Mouse (Mus musculus) kidney, postnatal 14 days (tissue): ENCODE results near the gene Dhx38.

Source experiments
- DNase-seq: peaks from one replicate; pipeline ENCODE4 v3.0.0; 2022; ENCODE audit warnings: mixed read lengths

Gene Dhx38

DNA sequence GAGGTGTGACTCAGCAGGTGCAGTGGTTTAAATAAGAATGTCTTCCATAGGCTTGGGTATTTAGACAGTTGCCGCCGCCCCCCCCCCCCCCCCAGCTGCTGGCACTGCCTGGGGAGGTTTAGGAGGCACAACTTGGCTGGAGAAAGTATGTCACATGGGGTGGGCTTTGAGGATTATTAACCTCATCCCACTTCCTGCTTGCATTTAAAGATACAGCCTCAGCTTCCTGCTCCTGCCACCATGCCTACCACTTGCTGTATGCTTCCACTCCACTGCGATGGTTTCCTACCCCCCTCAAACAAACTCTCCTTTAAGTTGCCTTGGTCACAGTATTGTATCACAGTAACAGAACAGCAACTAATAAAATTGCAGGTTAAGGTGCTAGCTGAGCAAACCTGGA lies 21.6 kb downstream of the Dhx38 start:
- no peak for DNase-seq

DNA sequence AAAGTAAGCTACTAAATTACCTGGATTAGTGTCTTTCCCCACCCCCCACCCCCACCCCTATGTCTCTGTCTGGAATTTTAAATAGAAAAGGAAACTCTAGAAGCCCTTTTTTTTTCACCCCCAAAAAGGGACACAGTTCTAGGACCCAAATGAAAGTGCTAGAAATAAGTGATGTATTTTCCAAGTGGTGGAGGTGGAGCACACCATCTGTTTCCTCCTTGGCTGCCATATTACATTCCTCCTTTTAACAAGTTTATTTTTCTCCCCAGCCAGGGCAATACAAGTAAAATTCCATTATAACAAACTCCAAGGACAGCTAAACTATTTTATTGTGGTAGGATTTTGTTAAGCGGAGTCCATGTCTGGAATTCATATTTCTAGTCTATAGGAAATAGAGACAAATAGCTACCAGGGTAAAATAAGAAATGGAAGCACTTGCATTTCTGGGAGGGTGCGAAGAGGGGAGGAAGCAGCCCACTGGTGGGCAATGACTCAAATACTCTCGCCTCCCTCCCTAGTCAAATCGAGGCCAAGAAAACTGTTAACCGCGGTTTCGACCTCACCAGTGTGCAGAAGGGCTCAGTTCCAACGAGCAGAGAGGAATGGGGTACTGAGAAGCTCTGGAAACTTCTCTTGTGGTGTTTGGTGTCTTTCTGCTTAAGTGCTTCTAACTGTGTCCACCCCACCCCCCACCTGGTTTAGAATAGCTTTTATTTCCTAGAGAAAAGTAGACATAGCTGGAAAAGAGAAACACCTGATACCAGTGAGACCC lies 22.7 kb downstream of the Dhx38 start:
- DNase-seq, result no peak

DNA sequence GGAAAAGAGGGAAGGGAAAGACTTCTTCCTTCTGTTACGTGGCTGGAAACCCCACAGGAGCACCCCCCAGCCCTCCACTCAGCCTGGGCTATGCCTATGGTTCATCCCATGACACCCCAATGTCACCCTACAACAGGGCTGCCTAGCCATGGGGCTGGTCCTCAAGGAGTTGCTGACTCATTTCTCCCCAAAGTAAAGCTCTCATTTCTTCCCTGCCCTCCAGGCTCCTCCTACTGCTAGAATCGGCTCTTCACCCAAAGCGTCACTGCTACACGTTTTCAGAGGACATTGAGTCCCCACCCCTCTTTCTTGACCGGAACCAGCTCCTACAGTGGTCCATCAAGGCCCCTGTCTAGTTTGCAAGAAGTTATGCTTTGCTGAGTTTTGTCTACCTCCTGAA lies 23.5 kb downstream of the Dhx38 start:
- no peak for DNase-seq

- DNase-seq, result peak; percentile 79
Measured at GRCm38 (mm10) chr8:109536703-109537102, 29.0 kb downstream of the Dhx38 start.

DNA sequence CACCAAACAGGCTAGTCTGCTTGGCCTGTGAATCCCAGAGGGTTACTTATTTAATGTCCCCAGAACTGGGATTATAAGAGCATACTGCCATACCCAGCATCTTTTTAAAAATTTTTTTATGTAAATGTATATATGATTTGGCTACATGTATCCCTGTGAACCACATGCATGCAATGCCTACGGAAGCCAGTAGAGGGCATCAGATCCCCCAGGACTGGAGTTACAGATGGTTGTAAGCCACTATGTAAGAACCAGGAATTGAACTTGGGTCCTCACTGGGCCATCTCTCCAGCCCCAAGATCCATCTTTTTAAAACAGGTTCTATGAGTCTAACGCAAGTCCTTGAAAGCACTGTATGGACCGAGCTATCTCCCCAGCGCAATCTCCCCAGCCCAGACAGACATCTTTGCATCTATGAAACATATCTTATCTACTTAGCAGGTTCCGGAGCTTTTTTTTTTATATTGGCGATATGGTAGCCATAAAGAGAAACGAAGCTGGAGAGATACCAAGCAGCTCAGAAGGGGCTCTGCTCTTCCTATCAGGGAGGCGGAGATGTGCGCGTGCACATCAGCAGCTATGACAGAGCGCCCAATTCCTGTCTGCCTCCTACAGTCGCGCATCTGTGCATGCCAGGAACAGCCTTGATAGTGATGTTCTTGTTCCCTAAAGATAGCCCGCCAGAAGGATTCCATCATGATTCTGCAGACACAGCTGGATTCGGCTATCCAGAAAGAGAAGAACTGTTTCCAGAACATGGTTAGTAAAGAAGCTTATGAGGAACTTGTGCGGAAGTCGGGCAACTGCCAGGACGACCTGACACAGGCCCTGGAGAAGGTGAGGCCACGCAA lies 30.3 kb downstream of the Dhx38 start:
- peak; percentile 25 for DNase-seq

GRCm38 (mm10) chr8:109524008-109524407 lies 41.7 kb downstream of the Dhx38 start:
- DNase-seq, result no peak

DNA sequence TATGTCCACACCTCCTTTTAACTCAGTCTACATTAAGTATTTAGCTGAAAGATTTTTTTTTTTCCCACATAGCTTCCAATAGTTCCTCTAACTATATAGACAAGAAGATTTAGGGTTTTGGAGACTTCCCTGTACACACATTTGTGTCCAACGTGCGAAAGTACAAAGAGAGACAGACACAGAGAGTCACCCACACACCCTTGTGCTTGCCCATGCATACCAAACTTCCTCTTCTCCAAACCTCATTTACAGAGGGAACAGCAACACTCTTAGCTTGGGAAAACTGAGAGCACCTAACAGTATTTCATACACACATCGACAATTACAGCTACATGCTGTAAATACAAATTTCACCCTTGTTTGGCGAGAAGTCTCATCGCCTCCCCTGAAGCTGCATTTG lies 60.1 kb downstream of the Dhx38 start:
- DNase-seq, result no peak

DNA sequence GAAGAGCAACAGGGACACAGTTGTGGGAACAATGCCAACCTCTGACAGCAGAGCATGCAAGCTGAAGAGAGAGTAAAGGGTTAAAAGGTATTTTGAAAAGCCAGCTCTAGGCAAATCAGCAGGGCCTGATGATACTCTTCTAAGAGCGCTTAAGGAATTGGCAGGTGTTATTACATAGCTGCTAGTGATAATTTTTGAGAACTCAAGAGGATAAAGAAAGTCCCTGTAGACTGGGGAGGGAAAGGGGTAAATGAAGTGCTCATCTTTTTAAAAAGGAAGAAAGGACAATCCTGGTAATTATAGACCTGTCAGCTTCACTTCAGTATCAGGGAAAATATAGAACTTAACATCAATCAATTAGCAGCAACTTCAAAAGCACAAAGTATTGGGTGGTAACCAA lies 62.1 kb downstream of the Dhx38 start:
- DNase-seq, result no peak

DNA sequence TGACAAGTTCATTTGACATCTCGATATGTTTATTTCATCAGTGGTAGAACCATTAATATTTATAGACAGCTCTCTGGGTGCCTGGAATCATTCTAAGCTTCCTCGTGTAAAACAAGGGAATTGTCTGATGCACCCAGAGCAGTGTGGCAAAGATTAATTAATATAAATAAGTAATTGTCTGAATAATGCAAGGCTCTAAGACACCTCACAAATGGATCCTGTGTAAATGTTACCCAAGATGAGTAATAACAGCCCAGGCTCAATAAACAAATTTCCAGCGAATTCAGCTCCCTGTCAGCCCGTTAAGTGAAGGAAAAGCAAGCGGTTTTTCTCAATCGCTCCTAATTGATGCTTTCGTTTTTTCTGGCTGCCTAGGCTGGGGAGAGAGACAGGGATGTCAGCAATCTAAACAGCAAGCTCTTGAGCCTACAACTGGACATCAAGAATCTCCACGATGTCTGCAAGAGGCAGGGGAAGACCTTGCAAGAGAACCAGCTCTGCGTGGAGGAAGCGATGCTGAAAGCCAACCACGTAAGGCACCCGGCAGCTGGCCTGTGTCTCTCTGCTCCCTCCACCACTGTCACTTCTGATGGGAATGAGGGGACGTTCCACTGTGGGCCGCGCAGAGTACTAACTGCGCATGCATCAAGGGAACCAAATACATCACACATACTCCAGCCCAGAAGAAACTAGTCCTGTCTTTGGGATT lies 66.5 kb downstream of the Dhx38 start:
- DNase-seq, result no peak
